Mouse (Mus musculus) urinary bladder, postnatal 36 days (tissue): ENCODE data around the gene Fsip2.

Experiments used
- DNase-seq, 2 experiments: peaks; one replicate each; pipeline ENCODE4 v3.0.0; 2022; ENCODE audit warnings: low spot score in 2 of 2, mixed read lengths in 1 of 2

Fsip2 gene

DNA sequence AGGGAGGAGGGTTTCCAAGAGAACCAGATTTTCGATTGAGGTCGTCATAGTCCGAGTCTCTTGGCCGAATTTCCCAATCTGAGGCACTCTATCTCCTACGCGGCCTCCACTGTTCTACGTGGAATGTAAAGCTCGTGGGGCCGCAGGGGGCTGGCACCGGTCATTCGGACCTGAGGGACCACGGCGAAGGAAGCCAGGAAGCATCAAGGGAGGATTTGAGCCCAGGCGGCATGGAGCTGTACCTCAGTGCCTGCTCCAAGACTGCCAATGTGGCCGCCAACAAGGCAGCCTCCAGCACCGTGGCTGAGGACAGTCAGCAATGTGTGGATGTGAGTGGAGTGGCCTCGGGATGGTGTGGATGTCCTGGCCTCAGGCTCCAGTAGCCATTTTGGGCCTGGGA lies at the start of gene Fsip2:
Gene Fsip2 (plus strand): TSS at position 163 of the 400 bp plus-strand sequence.
- no peak for DNase-seq

DNA sequence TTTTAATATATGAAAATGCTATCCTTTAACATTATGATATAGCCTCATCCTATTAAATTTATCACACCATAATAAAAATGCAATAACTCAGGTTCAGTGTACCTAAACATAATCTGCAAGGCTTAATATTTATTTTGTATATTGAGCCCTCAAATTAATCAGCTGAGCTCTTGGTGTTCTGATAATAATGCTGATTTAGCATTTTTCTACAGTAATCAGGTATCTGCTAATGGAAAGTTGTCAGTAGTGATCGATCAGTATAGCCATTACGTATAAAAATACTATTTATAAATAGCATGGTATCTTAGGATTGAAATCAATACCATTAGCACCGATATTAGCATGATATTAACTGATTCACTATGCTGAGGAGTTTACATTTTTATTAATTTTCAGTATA lies 20.0 kb downstream of the Fsip2 start:
- no peak for DNase-seq

DNA sequence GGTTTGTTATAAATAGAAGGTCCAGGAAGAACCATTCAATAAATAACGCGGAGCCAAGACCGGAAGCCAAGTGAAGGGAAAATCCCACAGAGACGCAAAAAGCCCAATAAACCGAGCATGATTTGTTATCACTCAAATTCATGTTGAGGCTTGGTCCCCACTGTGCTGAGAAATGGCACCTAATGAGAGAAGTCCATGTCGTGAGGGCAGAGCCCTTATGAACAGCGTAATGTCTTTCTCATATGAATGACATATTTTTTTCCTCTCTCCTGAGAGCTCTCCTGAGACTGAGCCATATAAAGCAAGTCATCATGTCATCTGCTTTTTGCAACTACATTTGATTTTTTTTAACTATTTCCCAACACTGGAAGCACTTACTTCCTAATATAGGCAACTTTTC lies 82.4 kb downstream of the Fsip2 start:
- DNase-seq = no peak

GRCm38 (mm10) chr2:83052914-83053690 lies 109.7 kb downstream of the Fsip2 start:
- DNase-seq = no peak
